Mouse (Mus musculus) heart, postnatal 10 days (tissue): ENCODE measurements around the gene Mfge8. TPM values are rescaled to one million over a fixed set of nuclear protein-coding genes. Genes with fewer than 3 reads are reported as not detected.
A peak's percentile ranks its signal among the peaks of the same experiment; 100 is the strongest.

Experiments used
- DNase-seq, 2 experiments: peaks; one replicate each; pipeline ENCODE4 v3.0.0; 2021
- intact Hi-C: fragments of 180-260 bp; cut with DNase I; formaldehyde crosslinking; loops from one replicate; pipeline ENCODE4 v1.15.1; 2025
- total RNA-seq, 2 experiments: library from RNA; stranded (reverse); gene quantifications; 2 replicates each; pipeline ENCODE4 v1.2.3; 2021

Mfge8 gene
- 100 to 1,000 TPM; 197 to 202 TPM for total RNA-seq

- DNase-seq, result peak; percentile 94 to 95
- intact Hi-C loops, result loop anchor here (2.0 to 5.0 kb wide), 2 partner anchors 80 to 319 kb away; partner anchors contain the start of gene Polg
Measured at GRCm38 (mm10) chr7:79148711-79149266, at the start of gene Mfge8. Gene Mfge8, minus strand, starts transcription at chr7:79149060.

GRCm38 (mm10) chr7:79194560-79195413, 45.9 kb upstream of the Mfge8 start:
- no peak for DNase-seq
- intact Hi-C loops, result no loop called here

GRCm38 (mm10) chr7:79193936-79194335, 45.1 kb upstream of the Mfge8 start:
- intact Hi-C loops, result no loop called here
- no peak for DNase-seq

GRCm38 (mm10) chr7:79191501-79191900, 42.6 kb upstream of the Mfge8 start:
- intact Hi-C loops, result no loop called here

GRCm38 (mm10) chr7:79190592-79190991, 41.7 kb upstream of the Mfge8 start:
- intact Hi-C loops, result no loop called here
- no peak for DNase-seq

More at GRCm38 (mm10) chr7:79191501-79191900, 42.6 kb upstream of the Mfge8 start:
- no peak for DNase-seq

- DNase-seq, result no peak
- intact Hi-C loops, result no loop called here
Measured at GRCm38 (mm10) chr7:79189211-79189610, 40.4 kb upstream of the Mfge8 start.

- intact Hi-C loops, result no loop called here
- no peak for DNase-seq
Measured at GRCm38 (mm10) chr7:79187591-79187990, 38.7 kb upstream of the Mfge8 start.

GRCm38 (mm10) chr7:79183417-79183816, 34.6 kb upstream of the Mfge8 start:
- no peak for DNase-seq
- intact Hi-C loops, result loop anchor here (5.0 kb wide), 1 partner anchor 41 kb away; no protein-coding TSS in a partner anchor

- intact Hi-C loops, result no loop called here
- no peak for DNase-seq
Measured at GRCm38 (mm10) chr7:79173800-79174199, 24.9 kb upstream of the Mfge8 start.

- intact Hi-C loops, result no loop called here
- DNase-seq, result no peak
Measured at GRCm38 (mm10) chr7:79171782-79172181, 22.9 kb upstream of the Mfge8 start.

GRCm38 (mm10) chr7:79167006-79167562, 18.2 kb upstream of the Mfge8 start:
- intact Hi-C loops, result no loop called here
- no peak for DNase-seq

- intact Hi-C loops, result no loop called here
- no peak for DNase-seq
Measured at GRCm38 (mm10) chr7:79159406-79159805, 10.5 kb upstream of the Mfge8 start.

- peak in 1 of 2 experiments; percentile 27 for DNase-seq
- intact Hi-C loops, result loop anchor here (2.0 to 5.0 kb wide), 2 partner anchors 79 to 318 kb away; partner anchors contain the start of gene Polg
Measured at GRCm38 (mm10) chr7:79149522-79149921, 662 bp upstream of the Mfge8 start.

GRCm38 (mm10) chr7:79147931-79148653, 768 bp downstream of the Mfge8 start:
- DNase-seq, result peak; percentile 28 to 31
- intact Hi-C loops, result loop anchor here (2.0 to 5.0 kb wide), 2 partner anchors 81 to 319 kb away; partner anchors contain the start of gene Polg

- DNase-seq, result peak; percentile 60 to 62
Measured at GRCm38 (mm10) chr7:79147011-79147837, 1.6 kb downstream of the Mfge8 start.

GRCm38 (mm10) chr7:79140897-79141296, 8.0 kb downstream of the Mfge8 start:
- intact Hi-C loops, result loop anchor here (1.0 to 5.0 kb wide), 3 partner anchors 41 to 209 kb away; no protein-coding TSS in a partner anchor
- peak; percentile 86 to 92 for DNase-seq

More at GRCm38 (mm10) chr7:79147011-79147837, 1.6 kb downstream of the Mfge8 start:
- intact Hi-C loops, result loop anchor here (5.0 kb wide), 1 partner anchor 320 kb away; the partner anchor contains the start of gene Polg

- no peak for DNase-seq
- intact Hi-C loops, result loop anchor here (5.0 kb wide), 1 partner anchor 42 kb away; no protein-coding TSS in a partner anchor
Measured at GRCm38 (mm10) chr7:79139891-79140591, 8.8 kb downstream of the Mfge8 start.

GRCm38 (mm10) chr7:79139328-79139824, 9.5 kb downstream of the Mfge8 start:
- intact Hi-C loops, result no loop called here

GRCm38 (mm10) chr7:79133391-79133790, 15.5 kb downstream of the Mfge8 start:
- intact Hi-C loops, result no loop called here
- peak in 1 of 2 experiments; percentile 30 for DNase-seq

More at GRCm38 (mm10) chr7:79139328-79139824, 9.5 kb downstream of the Mfge8 start:
- no peak for DNase-seq
